Mouse (Mus musculus) MN1 (cell line): Measurements from ENCODE around the gene Cntn6.

Experiments
- DNase-seq: peaks from one replicate; pipeline ENCODE4 v3.0.0-alpha.2; 2016; ENCODE audit warnings: low spot score

Cntn6 gene

DNA sequence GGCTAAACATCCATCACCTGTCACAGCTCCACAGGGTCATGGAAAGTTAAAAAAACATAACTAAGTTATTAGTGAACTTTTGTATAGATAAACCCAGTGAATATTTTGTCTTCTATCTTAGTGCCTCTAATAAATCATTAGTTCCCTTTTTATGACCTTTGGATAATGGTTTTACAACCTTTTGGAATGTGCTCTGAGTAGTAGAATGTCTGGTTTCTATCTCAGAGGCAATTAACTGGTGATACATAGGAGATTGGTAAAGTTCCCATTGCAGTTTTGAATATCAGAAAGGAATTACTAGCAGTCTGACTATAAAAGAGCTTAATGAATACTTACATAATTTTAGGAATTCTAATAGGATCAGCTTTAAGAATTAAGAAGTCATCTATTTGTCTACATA, 265.5 kb downstream of the Cntn6 start:
- no peak for DNase-seq

DNA sequence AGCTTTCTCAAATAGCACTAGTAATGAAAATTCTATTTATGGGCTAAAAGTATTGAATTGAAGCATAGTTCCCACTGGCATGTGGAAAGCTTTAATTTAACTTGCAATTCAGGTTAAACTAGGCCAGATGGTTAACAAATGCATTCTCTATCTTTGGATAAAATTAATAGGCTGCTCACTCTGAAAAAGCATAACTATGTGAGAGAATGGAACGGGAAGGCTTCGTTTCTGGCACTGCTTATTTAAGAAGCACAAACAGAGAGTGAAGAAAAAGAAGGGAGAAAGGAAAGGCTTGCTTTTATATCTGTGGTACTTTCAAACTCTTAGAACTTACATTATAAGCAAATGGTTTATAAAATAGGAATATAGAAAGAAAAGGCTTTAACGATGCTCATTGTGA, 268.6 kb downstream of the Cntn6 start:
- no peak for DNase-seq

DNA sequence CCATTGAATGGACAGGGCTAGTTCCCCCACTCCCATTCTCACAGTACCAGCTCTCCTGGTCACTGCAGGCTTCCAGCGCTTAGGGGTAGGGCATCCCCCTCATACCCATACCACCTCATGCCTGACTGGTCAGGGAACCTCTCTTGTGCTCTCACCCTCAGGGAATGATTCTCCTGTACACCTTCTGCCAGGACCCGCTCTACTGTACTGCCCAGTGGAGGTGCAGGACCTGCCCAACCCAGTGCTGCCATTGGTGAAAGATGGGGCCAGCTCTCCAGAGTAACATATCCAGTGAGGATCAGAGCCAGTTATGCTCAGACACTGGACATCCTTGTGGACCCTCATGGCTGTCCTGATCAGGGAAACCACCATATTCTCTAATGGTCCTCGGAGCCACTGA, 291.3 kb downstream of the Cntn6 start:
- no peak for DNase-seq

DNA sequence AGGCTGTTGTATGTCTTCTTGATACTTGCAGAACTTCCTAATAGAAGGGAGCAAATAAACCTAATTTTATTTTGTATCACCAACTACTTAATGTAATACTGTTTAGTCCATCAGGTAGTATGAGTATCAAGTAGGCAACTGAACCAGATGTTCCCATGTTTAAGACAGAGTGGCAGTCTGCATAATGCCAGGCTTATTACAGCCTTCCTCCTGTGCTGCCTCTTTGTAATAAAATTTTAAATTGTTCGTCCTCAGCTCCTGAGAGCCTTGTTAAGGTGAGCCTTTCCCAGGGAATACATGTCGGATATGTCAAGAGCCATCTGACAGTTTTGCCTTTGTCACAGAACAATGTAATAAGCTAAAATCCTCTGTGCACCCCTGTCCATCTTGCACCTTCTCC, 294.9 kb downstream of the Cntn6 start:
- DNase-seq, result no peak

DNA sequence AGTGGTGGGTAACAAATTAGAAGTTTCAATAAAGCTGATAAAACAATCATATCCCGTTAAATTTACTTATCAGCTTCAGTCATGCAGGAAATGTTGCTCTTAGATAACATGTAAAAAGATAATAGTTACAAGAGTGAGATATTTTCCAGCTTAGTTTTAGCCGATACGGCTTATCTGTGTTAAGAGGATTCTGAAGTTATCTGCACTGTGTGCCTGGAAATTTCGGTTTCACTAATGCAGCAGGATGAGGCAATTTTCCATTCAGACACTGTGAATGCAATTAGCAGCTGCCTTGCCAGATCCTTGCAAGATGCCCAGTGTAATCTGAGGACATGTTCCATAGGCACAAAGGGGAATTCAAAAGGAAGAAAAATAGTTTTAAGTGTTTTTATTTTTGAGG, 315.9 kb downstream of the Cntn6 start:
- no peak for DNase-seq

DNA sequence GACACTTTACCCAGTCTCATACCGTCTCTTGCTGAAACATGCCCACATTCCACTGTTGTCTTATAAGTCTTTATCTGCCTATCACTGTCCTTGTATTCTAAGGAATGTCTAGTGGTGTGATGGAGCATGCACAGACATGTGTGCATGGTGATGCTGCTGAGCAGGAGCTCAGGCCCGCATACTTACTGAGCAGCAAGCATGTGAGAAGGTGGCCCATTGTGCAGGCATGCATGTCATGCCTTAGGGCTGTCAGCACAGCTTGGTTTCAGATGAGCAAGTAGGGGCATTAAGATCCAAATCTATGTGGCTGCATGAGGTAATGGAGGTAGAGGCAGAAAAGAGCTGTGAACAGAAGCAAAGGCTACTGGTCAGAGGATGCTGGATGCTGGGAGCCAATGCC, 323.0 kb downstream of the Cntn6 start:
- no peak for DNase-seq

DNA sequence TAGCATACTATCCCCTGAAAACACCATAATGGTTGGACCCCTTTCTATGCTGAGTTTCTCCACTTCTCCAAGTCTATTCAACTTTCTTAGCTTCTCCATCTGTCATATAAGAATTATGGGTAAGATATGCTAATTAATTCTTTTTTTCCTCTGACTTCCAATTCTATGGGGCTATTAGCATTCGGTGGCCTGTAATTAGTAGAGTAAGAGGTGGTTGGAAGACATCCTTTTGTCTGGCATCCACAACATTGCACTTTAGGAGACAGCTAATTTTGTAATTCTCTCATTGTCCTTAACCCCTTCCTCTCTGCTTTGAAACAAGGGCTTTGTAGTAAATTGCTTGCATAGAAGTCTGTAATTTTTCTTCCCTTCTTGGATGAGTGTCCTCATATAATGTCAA, 387.1 kb downstream of the Cntn6 start:
- no peak for DNase-seq

DNA sequence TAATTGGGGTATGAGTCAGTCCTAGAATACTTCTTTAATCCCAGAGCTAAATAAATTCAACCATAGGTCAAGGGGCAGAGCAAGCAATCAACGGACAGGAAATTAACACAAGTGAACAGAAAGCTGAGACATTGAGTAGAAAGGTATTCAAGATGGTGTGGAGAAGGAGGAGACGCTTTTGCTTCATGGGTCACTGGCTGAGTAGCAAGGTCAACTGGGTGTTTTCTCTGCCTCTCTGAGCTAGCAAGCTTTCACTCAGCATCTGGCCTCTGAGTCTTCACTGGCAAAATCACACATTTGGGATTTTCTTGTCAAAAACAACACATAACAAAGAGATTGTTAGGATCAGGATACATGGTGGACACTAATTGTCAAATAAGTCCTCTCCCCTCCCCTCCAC, 391.4 kb downstream of the Cntn6 start:
- DNase-seq, result no peak

DNA sequence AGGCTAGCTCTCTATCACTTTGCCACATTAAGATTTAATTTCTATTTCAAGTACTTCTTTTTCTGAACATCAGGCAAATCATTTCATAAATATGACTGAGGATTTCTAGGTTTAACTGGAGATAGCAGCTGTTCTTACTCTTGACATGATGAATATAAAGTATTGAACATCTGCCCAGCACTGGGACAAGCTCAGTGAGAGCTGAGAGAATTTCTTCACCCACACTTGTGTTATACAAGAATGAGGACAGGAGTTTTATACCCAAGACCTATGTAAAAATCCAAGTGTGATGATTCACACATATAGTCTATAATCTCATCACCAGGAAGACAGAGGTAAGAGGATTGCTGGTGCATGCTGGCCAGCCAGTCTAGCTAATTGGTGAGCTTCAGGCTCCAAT, 393.2 kb downstream of the Cntn6 start:
- no peak for DNase-seq

DNA sequence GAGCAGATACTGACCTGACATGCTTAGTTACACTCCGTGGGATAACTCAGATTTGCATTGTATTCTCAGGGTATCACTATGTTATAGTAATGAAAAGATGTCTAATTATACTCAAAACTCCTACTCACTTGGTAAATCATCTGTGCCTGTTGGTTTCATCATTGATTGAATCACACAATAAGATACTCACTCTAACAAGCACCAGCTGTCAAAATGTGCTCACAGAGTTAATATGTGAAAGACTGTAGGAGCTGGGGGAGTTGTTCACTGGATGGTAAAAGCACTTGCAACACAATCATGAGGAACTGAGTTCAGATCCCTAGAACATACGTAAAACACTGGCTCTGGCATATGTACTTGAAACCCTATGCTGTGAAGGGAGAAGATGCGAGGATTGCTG, 398.5 kb downstream of the Cntn6 start:
- no peak for DNase-seq
